In genomic region chrX:134586447-134586846, GRCm38 (mm10) we compare ENCODE assay signal across 10 mouse cellular contexts. TPM values are rescaled to one million over a fixed set of nuclear protein-coding genes. Genes with fewer than 3 reads are reported as not detected.
DNase-seq lines count a peak whose midpoint lies in the region; ATAC-seq and TF ChIP-seq lines count a peak whose summit lies in the region.
"Had no signal": no experiment of that assay in that cellular context is flagged by ENCODE, and none has a peak within 500 bp of the region (broad histone marks: within the 10 kb centered on the region; RNA-seq: fewer than 3 reads in every experiment).

No protein-coding gene starts in this region.

- peak overlapping the region; percentile 82 for H3K9ac ChIP-seq in heart, embryonic 14.5 days (ENCODE audit: low read length)

- peak overlapping the region; percentile 53 to 63 for H3K4me3 ChIP-seq in heart, embryonic 14.5 days (ENCODE audit: control insufficient read depth in 1 of 2, insufficient read depth in 1 of 2, low read depth in 1 of 2, low read length in 2 of 2)
- H3K4me3 ChIP-seq in G1E (ENCODE audit: low read depth, low read length) (peak overlapping the region; percentile 77), macrophage (ENCODE audit: inconsistent target) (peak overlapping the region; percentile 46)
- H3K4me3 ChIP-seq in hindbrain, embryonic 10.5 days = peak overlapping the region; percentile 62

- H3K4me1 ChIP-seq in heart, embryonic 14.5 days (ENCODE audit: control insufficient read depth in 2 of 2, insufficient read depth in 2 of 2, low read length in 2 of 2) = 0 out of 4 replicates have a peak, but pooled peaks cover 0 to 2% of the 10 kb centered on the region in 2 experiments
- peaks cover 34% of the 10 kb centered on the region for H3K4me1 ChIP-seq in G1E (ENCODE audit: insufficient read depth, low read depth, low read length)
- H3K4me1 ChIP-seq in hindbrain, embryonic 10.5 days (replicated peaks) = 0 out of 2 replicates have a peak, but pooled peaks cover 8% of the 10 kb centered on the region

- no peak for TF ChIP-seq CTCF in G1E (IDR thresholded peaks at IDR 0.05; ENCODE audit: low read depth, low read length)

- peaks cover 22% of the 10 kb centered on the region for H3K36me3 ChIP-seq in heart, embryonic 14.5 days (ENCODE audit: control insufficient read depth, insufficient read depth, low read length)
- H3K36me3 ChIP-seq in G1E (replicated peaks) (peaks cover 25% of the 10 kb centered on the region), macrophage (ENCODE audit: inconsistent target) (0 out of 2 replicates have a peak, but pooled peaks cover 9% of the 10 kb centered on the region)
- H3K36me3 ChIP-seq in hindbrain, embryonic 10.5 days = peaks cover 34% of the 10 kb centered on the region

- peaks cover 33% of the 10 kb centered on the region for H3K79me2 ChIP-seq in macrophage (ENCODE audit: inconsistent target)

- WGBS in heart, embryonic 14.5 days = 33% methylated on average over 8 of the region's 8 CpGs
- 41% methylated on average over 8 of the region's 8 CpGs for WGBS in hindbrain, embryonic 10.5 days
- WGBS in macrophage (ENCODE audit: missing documents) = 30% methylated on average over 4 of the region's 8 CpGs

- no peak for DNase-seq in heart, postnatal 14 days
- DNase-seq in G1E (ENCODE audit: low spot score) = no peak
- no peak for DNase-seq in hindbrain, embryonic 10.5 days (ENCODE audit: low spot score)
- no peak for DNase-seq in spleen, postnatal 10 days (ENCODE audit: low spot score in 2 of 2)
- DNase-seq in cerebellum, adult 11 months = no peak
- DNase-seq: cerebellum, adult 9-10 months; thymus, adult 18-20 months had no signal

- H3K27ac ChIP-seq in heart, embryonic 14.5 days (replicated peaks in 1 of 2; ENCODE audit: control insufficient read depth in 1 of 2, insufficient read depth in 1 of 2, low read depth in 2 of 2, low read length in 2 of 2) = no peak overlapping the region
- peak overlapping the region; percentile 89 for H3K27ac ChIP-seq in hindbrain, embryonic 10.5 days
- H3K27ac ChIP-seq in macrophage = peak overlapping the region; percentile 36; the same call in 1 of the 2 replicates

- intact Hi-C loops in heart, postnatal 14 days (cut with DNase I) = no loop called here

- H3K4me2 ChIP-seq in heart, embryonic 14.5 days (ENCODE audit: low read length) = peak overlapping the region; percentile 69

- H3K27me3 ChIP-seq in heart, embryonic 14.5 days (ENCODE audit: control insufficient read depth, insufficient read depth, low read length) = no peaks in the 10 kb centered on the region
- H3K27me3 ChIP-seq in G1E (ENCODE audit: insufficient read depth, low read length) = no peaks in the 10 kb centered on the region
- H3K27me3 ChIP-seq in hindbrain, embryonic 10.5 days (ENCODE audit: insufficient read depth, poor library complexity, severe bottlenecking) = no peaks in the 10 kb centered on the region

- no peak for ATAC-seq in heart, embryonic 14.5 days (ENCODE audit: insufficient number of reproducible peaks, insufficient read depth, low FRiP score, low read depth)
- no peak for ATAC-seq in G1E (ENCODE audit: extremely low read depth, insufficient number of reproducible peaks, low FRiP score, poor library complexity, severe bottlenecking)
- no peak for ATAC-seq in granulocyte monocyte progenitor cell, adult 5-6 weeks (replicated peaks; ENCODE audit: poor library complexity, severe bottlenecking)

- H3K9me3 ChIP-seq in heart, embryonic 14.5 days (ENCODE audit: control insufficient read depth, low read length) = no peaks in the 10 kb centered on the region
- no peaks in the 10 kb centered on the region for H3K9me3 ChIP-seq in G1E (replicated peaks)
- H3K9me3 ChIP-seq in hindbrain, embryonic 10.5 days = no peaks in the 10 kb centered on the region

RNA-seq across cellular contexts. Expression of gene Rpl36a, which starts 1.0 kb away (rescaled TPM):
- 303 and 361 TPM in 2 replicates for polyA plus RNA-seq in heart, embryonic 14.5 days (2014; fragmentation: Nextera tagmentation; extraction: Ambion mirVana)
- total RNA-seq in heart, postnatal 14 days (2021) = 100 to 1,000 TPM; 131 to 137 TPM
- total RNA-seq in G1E (2014; fragmentation: Nextera tagmentation) (580 and 621 TPM in 2 replicates), G1E (2017) (2,759 and 2,840 TPM in 2 replicates)
- polyA plus RNA-seq in G1E (2012) (125 and 151 TPM in 2 replicates), macrophage (2018) (215 to 617 TPM (median 581 TPM) in 3 replicates)
- polyA plus RNA-seq in hindbrain, embryonic 10.5 days (2016; fragmentation: Nextera tagmentation; extraction: Ambion mirVana) = 271 and 325 TPM in 2 replicates
- 100 to 1,000 TPM in 1 of 26 experiments, 10 to 100 TPM in 21, 1 to 10 TPM in 4; 6.0 to 117 (median 19.9) TPM for total RNA-seq in macrophage (2018; cell fraction: chromatin; rRNA removed)
- 100 to 1,000 TPM; 171 to 567 (median 285) TPM for total RNA-seq in macrophage (2018; cell fraction: cytosol; rRNA removed)
- total RNA-seq in macrophage (2018; cell fraction: nucleus; rRNA removed) = 10 to 100 TPM; 20.5 to 83.5 (median 44.0) TPM
- 2,214 and 2,262 TPM in 2 replicates for total RNA-seq in granulocyte monocyte progenitor cell, adult 5-6 weeks (2014; fragmentation: Nextera tagmentation)
- total RNA-seq in granulocyte monocyte progenitor cell, adult 5-6 weeks (2017) = 3,336 and 5,531 TPM in 2 replicates

RNA-seq across cellular contexts. Expression of gene Btk, which starts 3.1 kb away (rescaled TPM):
- 0.61 and 0.85 TPM in 2 replicates for polyA plus RNA-seq in heart, embryonic 14.5 days (2014; fragmentation: Nextera tagmentation; extraction: Ambion mirVana)
- 1 to 10 TPM in 1 of 2 experiments, under 1 TPM in 1; 0.88 to 1.5 TPM for total RNA-seq in heart, postnatal 14 days (2021)
- 46.2 and 48.8 TPM in 2 replicates for total RNA-seq in G1E (2014; fragmentation: Nextera tagmentation)
- 43.5 and 62.8 TPM in 2 replicates for total RNA-seq in G1E (2017)
- polyA plus RNA-seq in G1E (2012) = 4.9 and 10.9 TPM in 2 replicates
- polyA plus RNA-seq in hindbrain, embryonic 10.5 days (2016; fragmentation: Nextera tagmentation; extraction: Ambion mirVana) = 1.2 and 2.2 TPM in 2 replicates
- 100 to 1,000 TPM in 10 of 26 experiments, 10 to 100 TPM in 16; 17.4 to 128 (median 93.5) TPM for total RNA-seq in macrophage (2018; cell fraction: chromatin; rRNA removed)
- 10 to 100 TPM; 38.5 to 76.3 (median 61.3) TPM for total RNA-seq in macrophage (2018; cell fraction: cytosol; rRNA removed)
- total RNA-seq in macrophage (2018; cell fraction: nucleus; rRNA removed) = 10 to 100 TPM; 19.3 to 90.1 (median 57.6) TPM
- polyA plus RNA-seq in macrophage (2018) = 63.3 to 94.7 TPM (median 69.5 TPM) in 3 replicates
- total RNA-seq in granulocyte monocyte progenitor cell, adult 5-6 weeks (2014; fragmentation: Nextera tagmentation) = 47.3 and 62.5 TPM in 2 replicates
- total RNA-seq in granulocyte monocyte progenitor cell, adult 5-6 weeks (2017) = 62.3 and 64.4 TPM in 2 replicates

RNA-seq across cellular contexts. Expression of gene Gla, which starts 14.5 kb away (rescaled TPM):
- polyA plus RNA-seq in heart, embryonic 14.5 days (2014; fragmentation: Nextera tagmentation; extraction: Ambion mirVana) = 2.4 and 3.2 TPM in 2 replicates
- 1 to 10 TPM; 1.7 to 1.9 TPM for total RNA-seq in heart, postnatal 14 days (2021)
- total RNA-seq in G1E (2014; fragmentation: Nextera tagmentation) = 10.7 and 11.7 TPM in 2 replicates
- total RNA-seq in G1E (2017) = 12.8 and 16.0 TPM in 2 replicates
- 0.24 and 0.34 TPM in 2 replicates for polyA plus RNA-seq in G1E (2012)
- polyA plus RNA-seq in hindbrain, embryonic 10.5 days (2016; fragmentation: Nextera tagmentation; extraction: Ambion mirVana) = 4.9 and 6.2 TPM in 2 replicates
- total RNA-seq in macrophage (2018; cell fraction: chromatin; rRNA removed) = 10 to 100 TPM; 10.9 to 59.2 (median 41.3) TPM
- total RNA-seq in macrophage (2018; cell fraction: cytosol; rRNA removed) = 100 to 1,000 TPM; 171 to 247 (median 204) TPM
- 100 to 1,000 TPM in 24 of 26 experiments, 10 to 100 TPM in 2; 45.0 to 210 (median 166) TPM for total RNA-seq in macrophage (2018; cell fraction: nucleus; rRNA removed)
- 134 to 148 TPM (median 144 TPM) in 3 replicates for polyA plus RNA-seq in macrophage (2018)
- total RNA-seq in granulocyte monocyte progenitor cell, adult 5-6 weeks (2014; fragmentation: Nextera tagmentation) = 9.2 and 14.5 TPM in 2 replicates
- total RNA-seq in granulocyte monocyte progenitor cell, adult 5-6 weeks (2017) = 19.7 and 24.1 TPM in 2 replicates

RNA-seq across cellular contexts. Expression of gene Hnrnph2, which starts 14.5 kb away (rescaled TPM):
- polyA plus RNA-seq in heart, embryonic 14.5 days (2014; fragmentation: Nextera tagmentation; extraction: Ambion mirVana) = 81.0 and 85.6 TPM in 2 replicates
- total RNA-seq in heart, postnatal 14 days (2021) = 10 to 100 TPM; 75.7 to 76.5 TPM
- total RNA-seq in G1E (2014; fragmentation: Nextera tagmentation) (73.1 and 89.1 TPM in 2 replicates), G1E (2017) (180 and 195 TPM in 2 replicates)
- polyA plus RNA-seq in G1E (2012) (13.1 and 21.1 TPM in 2 replicates), macrophage (2018) (110 to 217 TPM (median 123 TPM) in 3 replicates)
- polyA plus RNA-seq in hindbrain, embryonic 10.5 days (2016; fragmentation: Nextera tagmentation; extraction: Ambion mirVana) = 164 and 210 TPM in 2 replicates
- total RNA-seq in macrophage (2018; cell fraction: chromatin; rRNA removed) = 100 to 1,000 TPM in 2 of 26 experiments, 10 to 100 TPM in 24; 30.2 to 113 (median 69.6) TPM
- total RNA-seq in macrophage (2018; cell fraction: cytosol; rRNA removed) = 100 to 1,000 TPM; 100 to 142 (median 120) TPM
- total RNA-seq in macrophage (2018; cell fraction: nucleus; rRNA removed) = 100 to 1,000 TPM; 117 to 188 (median 144) TPM
- total RNA-seq in granulocyte monocyte progenitor cell, adult 5-6 weeks (2014; fragmentation: Nextera tagmentation) = 69.4 and 83.7 TPM in 2 replicates
- total RNA-seq in granulocyte monocyte progenitor cell, adult 5-6 weeks (2017) = 155 and 165 TPM in 2 replicates

RNA-seq across cellular contexts. Expression of gene Timm8a1, which starts 44.8 kb away (rescaled TPM):
- 70.6 and 73.9 TPM in 2 replicates for polyA plus RNA-seq in heart, embryonic 14.5 days (2014; fragmentation: Nextera tagmentation; extraction: Ambion mirVana)
- total RNA-seq in heart, postnatal 14 days (2021) = 10 to 100 TPM; 22.3 to 26.6 TPM
- 28.7 and 31.9 TPM in 2 replicates for total RNA-seq in G1E (2014; fragmentation: Nextera tagmentation)
- 176 and 206 TPM in 2 replicates for total RNA-seq in G1E (2017)
- 4.8 and 6.5 TPM in 2 replicates for polyA plus RNA-seq in G1E (2012)
- 70.6 and 100 TPM in 2 replicates for polyA plus RNA-seq in hindbrain, embryonic 10.5 days (2016; fragmentation: Nextera tagmentation; extraction: Ambion mirVana)
- total RNA-seq in macrophage (2018; cell fraction: chromatin; rRNA removed) = 1 to 10 TPM in 23 of 26 experiments, under 1 TPM in 1, not detected in 2; 0.90 to 5.5 (median 2.0) TPM
- total RNA-seq in macrophage (2018; cell fraction: cytosol; rRNA removed) = 10 to 100 TPM in 14 of 26 experiments, 1 to 10 TPM in 12; 7.7 to 11.9 (median 10.1) TPM
- total RNA-seq in macrophage (2018; cell fraction: nucleus; rRNA removed) = 10 to 100 TPM in 1 of 26 experiments, 1 to 10 TPM in 25; 1.8 to 10.8 (median 4.4) TPM
- polyA plus RNA-seq in macrophage (2018) = 8.9 to 25.3 TPM (median 13.0 TPM) in 3 replicates
- 87.1 and 92.8 TPM in 2 replicates for total RNA-seq in granulocyte monocyte progenitor cell, adult 5-6 weeks (2014; fragmentation: Nextera tagmentation)
- total RNA-seq in granulocyte monocyte progenitor cell, adult 5-6 weeks (2017) = 166 and 192 TPM in 2 replicates

Comparison
In these comparisons a context has a peak if more than half of its experiments do, and no peak if none do; other contexts are left out.
1. H3K27ac ChIP-seq: peak in hindbrain, embryonic 10.5 days (single experiment) and macrophage (single experiment); none in heart, embryonic 14.5 days (0 of 2).
2. RNA of gene Gla, which starts 14.5 kb away (polyA plus RNA-seq): 134 to 148 TPM in macrophage; 4.9 to 6.2 TPM in hindbrain, embryonic 10.5 days, 2.4 to 3.2 TPM in heart, embryonic 14.5 days and 0.24 to 0.34 TPM in G1E; every median in the first group is over 10 times any median in the second.
3. Peak in every context shown above with its lines, with median percentiles within 50 percentile points of each other: H3K4me3 ChIP-seq.